Mouse (Mus musculus) embryonic facial prominence, embryonic 15.5 days (tissue): ENCODE measurements around the gene Olfr655. TPM values are rescaled to one million over a fixed set of nuclear protein-coding genes. Genes with fewer than 3 reads are reported as not detected.
A peak's percentile ranks its signal among the peaks of the same experiment; 100 is the strongest.

Experiments
- ATAC-seq: fragments of 200-750 bp; cut with Nextera tagmentation; 2 replicates; pipeline ENCODE4 v1.8.0; 2017; ENCODE audit warnings: low read depth, moderate TSS enrichment; ENCODE audit not compliant: insufficient number of reproducible peaks, low FRiP score, low TSS enrichment
- H3K27ac ChIP-seq: fragments of 300-500 bp; sonication (generic); replicated peaks from 2 replicates; pipeline ENCODE4 v1.5.1; 2015; ENCODE audit warnings: mild to moderate bottlenecking, inconsistent platforms
- H3K27me3 ChIP-seq: fragments of 300-500 bp; sonication (generic); 2 replicates; pipeline ENCODE4 v1.6.1; 2015; ENCODE audit warnings: inconsistent platforms
- H3K36me3 ChIP-seq: fragments of 300-500 bp; sonication (generic); 2 replicates; pipeline ENCODE4 v1.6.1; 2015; ENCODE audit warnings: mild to moderate bottlenecking, inconsistent platforms
- H3K4me1 ChIP-seq: fragments of 300-500 bp; sonication (generic); 2 replicates; pipeline ENCODE4 v1.6.1; 2015; ENCODE audit warnings: inconsistent platforms
- H3K4me2 ChIP-seq: fragments of 300-500 bp; sonication (generic); replicated peaks from 2 replicates; pipeline ENCODE4 v1.6.1; 2015; ENCODE audit warnings: mild to moderate bottlenecking, inconsistent platforms
- H3K4me3 ChIP-seq: fragments of 300-500 bp; sonication (generic); replicated peaks from 2 replicates; pipeline ENCODE4 v1.5.1; 2015; ENCODE audit warnings: mild to moderate bottlenecking, inconsistent platforms
- H3K9ac ChIP-seq: fragments of 300-500 bp; sonication (generic); 2 replicates; pipeline ENCODE4 v1.6.1; 2015; ENCODE audit warnings: inconsistent platforms
- H3K9me3 ChIP-seq: fragments of 300-500 bp; sonication (generic); replicated peaks from 2 replicates; pipeline ENCODE4 v1.6.1; 2016; ENCODE audit warnings: inconsistent platforms
- WGBS: fragments of 180-500 bp; shearing (Covaris S2); methylation state at CpG from one replicate; pipeline ENCODE4 v1.1.7; 2015; 5-methylcytosine and 5-hydroxymethylcytosine counted together
- polyA plus RNA-seq: library from polyadenylated mRNA; unstranded; fragments of >200 nt; fragmentation: Nextera tagmentation; extraction: Ambion mirVana; gene quantifications from 2 replicates; pipeline ENCODE4 v1.2.1, GENCODE M21; 2015

The Olfr655 gene
- 0.16 and 0.29 TPM in 2 replicates for polyA plus RNA-seq

DNA sequence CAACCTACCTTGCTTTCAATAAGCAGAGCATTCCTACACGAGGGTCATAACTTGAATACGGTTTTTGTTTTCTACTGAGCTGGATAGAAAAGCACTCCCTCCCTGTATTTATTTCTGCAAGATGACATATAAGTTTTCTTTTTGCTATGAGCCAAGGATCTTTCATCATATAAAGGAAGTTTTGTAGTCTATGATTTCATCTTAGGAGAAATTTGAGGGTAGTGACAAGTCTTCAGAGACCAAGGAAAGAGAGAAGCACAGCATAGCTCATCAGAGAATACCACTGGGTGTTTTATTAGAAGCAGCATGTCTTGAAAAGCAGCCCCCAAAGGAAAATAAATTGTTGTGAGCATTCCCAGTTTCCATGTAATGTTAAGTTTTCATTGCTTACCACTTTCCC, at the start of gene Olfr655:
Gene Olfr655, minus strand, starts transcription at position 101 of the 400 bp plus-strand sequence.
- Histone ChIP-seq H3K36me3 (no peaks in the 10 kb centered on the region), H3K27me3 (no peaks in the 10 kb centered on the region), H3K27ac (no peak within 1 kb of the TSS), H3K9ac (no peak within 1 kb of the TSS), H3K9me3 (no peaks in the 10 kb centered on the region), H3K4me1 (no peaks in the 10 kb centered on the region), H3K4me2 (no peak within 1 kb of the TSS), H3K4me3 (no peak within 1 kb of the TSS)
- 74% methylated on average over 2 of the region's 2 CpGs for WGBS
- no peak for ATAC-seq

GRCm38 (mm10) chr7:104646841-104647482, 45.4 kb upstream of the Olfr655 start, which contains the start of gene Olfr658:
Gene Olfr658 (minus strand): TSS chr7:104647305.
- no peaks in the 10 kb centered on the region for H3K4me1 ChIP-seq
- peak within 1 kb of the TSS; percentile 35 for H3K4me2 ChIP-seq
- H3K36me3 ChIP-seq = no peaks in the 10 kb centered on the region
- no peak within 1 kb of the TSS for H3K27ac ChIP-seq
- H3K9ac ChIP-seq = no peak within 1 kb of the TSS
- WGBS = 19% methylated on average over 21 of the region's 22 CpGs
- no peaks in the 10 kb centered on the region for H3K27me3 ChIP-seq
- ATAC-seq = no peak
- no peaks in the 10 kb centered on the region for H3K9me3 ChIP-seq
- no peak within 1 kb of the TSS for H3K4me3 ChIP-seq

- no peak for ATAC-seq
- no peaks in the 10 kb centered on the region for H3K36me3 ChIP-seq
- H3K9ac ChIP-seq = no peak within 1 kb of the TSS
- no peaks in the 10 kb centered on the region for H3K9me3 ChIP-seq
- no peak within 1 kb of the TSS for H3K4me3 ChIP-seq
- no peak within 1 kb of the TSS for H3K27ac ChIP-seq
- no peaks in the 10 kb centered on the region for H3K4me1 ChIP-seq
- H3K4me2 ChIP-seq = no peak within 1 kb of the TSS
- no peaks in the 10 kb centered on the region for H3K27me3 ChIP-seq
These were observed 22.9 kb upstream of the Olfr655 start, which contains the start of gene Olfr657 for GRCm38 (mm10) chr7:104624494-104624893. Gene Olfr657 (plus strand): TSS chr7:104624794.

GRCm38 (mm10) chr7:104613655-104614054, 12.1 kb upstream of the Olfr655 start, which contains the start of gene Olfr656:
Gene Olfr656 (plus strand): TSS chr7:104613955.
- WGBS = 79% methylated on average over 4 of the region's 4 CpGs
- Histone ChIP-seq H3K27ac (no peak within 1 kb of the TSS), H3K27me3 (no peaks in the 10 kb centered on the region), H3K4me2 (no peak within 1 kb of the TSS), H3K4me3 (no peak within 1 kb of the TSS), H3K9ac (no peak within 1 kb of the TSS), H3K4me1 (no peaks in the 10 kb centered on the region), H3K9me3 (no peaks in the 10 kb centered on the region), H3K36me3 (no peaks in the 10 kb centered on the region)
- no peak for ATAC-seq

GRCm38 (mm10) chr7:104604727-104605126, 3.1 kb upstream of the Olfr655 start:
- no peaks in the 10 kb centered on the region for H3K36me3 ChIP-seq
- H3K27me3 ChIP-seq = no peaks in the 10 kb centered on the region
- no peaks in the 10 kb centered on the region for H3K9me3 ChIP-seq
- H3K4me2 ChIP-seq = no peak overlapping the region
- H3K27ac ChIP-seq = no peak overlapping the region
- ATAC-seq = no peak
- no peaks in the 10 kb centered on the region for H3K4me1 ChIP-seq
- no peak overlapping the region for H3K9ac ChIP-seq
- H3K4me3 ChIP-seq = no peak overlapping the region

GRCm38 (mm10) chr7:104603173-104603572, 1.6 kb upstream of the Olfr655 start:
- ATAC-seq = no peak
- Histone ChIP-seq H3K27me3 (no peaks in the 10 kb centered on the region), H3K9me3 (no peaks in the 10 kb centered on the region), H3K4me1 (no peaks in the 10 kb centered on the region), H3K4me2 (no peak overlapping the region), H3K36me3 (no peaks in the 10 kb centered on the region), H3K4me3 (no peak overlapping the region), H3K9ac (no peak overlapping the region), H3K27ac (no peak overlapping the region)
- WGBS = 4% methylated on average over 3 of the region's 3 CpGs

DNA sequence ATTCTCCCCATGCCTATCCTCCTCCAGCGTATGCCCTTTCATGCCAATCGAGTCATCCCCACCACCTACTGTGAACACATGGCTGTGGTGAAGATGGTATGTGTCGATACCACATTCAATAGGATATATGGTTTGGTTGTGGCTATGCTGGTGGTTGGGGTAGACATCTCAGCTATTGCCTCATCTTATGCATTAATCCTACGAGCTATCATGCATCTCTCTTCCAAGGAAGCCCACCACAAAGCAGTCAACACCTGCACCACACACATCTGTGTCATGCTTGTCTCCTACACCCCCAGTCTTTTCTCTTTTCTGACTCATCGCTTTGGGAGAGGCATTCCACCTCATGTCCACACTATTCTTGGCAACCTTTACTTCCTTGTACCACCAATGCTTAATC, 13.3 kb downstream of the Olfr655 start:
- Histone ChIP-seq H3K27me3 (no peaks in the 10 kb centered on the region), H3K4me3 (no peak overlapping the region), H3K9me3 (no peaks in the 10 kb centered on the region)

DNA sequence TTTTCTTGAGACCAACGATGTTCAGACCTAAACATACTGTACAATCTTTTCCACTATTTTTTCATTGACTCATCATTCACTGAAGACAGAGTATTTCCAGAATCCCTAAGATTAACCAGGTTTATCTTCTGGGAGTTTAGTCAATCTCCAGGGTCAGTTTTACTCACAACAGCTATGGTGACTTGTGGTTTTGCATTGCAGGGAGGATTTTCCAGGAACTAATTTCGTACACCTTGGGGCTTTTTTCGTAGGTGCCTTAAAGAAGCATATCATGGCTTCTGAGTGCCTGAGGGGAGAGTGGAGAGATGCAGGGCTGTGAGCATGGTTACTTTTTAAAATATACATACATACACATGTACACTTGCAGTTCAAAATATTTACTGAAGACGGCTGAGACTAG, 14.9 kb downstream of the Olfr655 start, which contains the start of gene Olfr654:
Gene Olfr654, plus strand, starts transcription at position 301 of the 400 bp plus-strand sequence.
- 71% methylated on average over 4 of the region's 4 CpGs for WGBS
- Histone ChIP-seq H3K4me3 (no peak within 1 kb of the TSS), H3K9ac (no peak within 1 kb of the TSS), H3K9me3 (no peaks in the 10 kb centered on the region), H3K27me3 (no peaks in the 10 kb centered on the region), H3K4me2 (no peak within 1 kb of the TSS), H3K27ac (no peak within 1 kb of the TSS), H3K4me1 (no peaks in the 10 kb centered on the region), H3K36me3 (no peaks in the 10 kb centered on the region)
- ATAC-seq = no peak

More for the DNA sequence above, 13.3 kb downstream of the Olfr655 start:
- Histone ChIP-seq H3K4me2 (no peak overlapping the region), H3K9ac (no peak overlapping the region), H3K36me3 (no peaks in the 10 kb centered on the region), H3K27ac (no peak overlapping the region), H3K4me1 (no peaks in the 10 kb centered on the region)
- WGBS = 81% methylated on average over 5 of the region's 5 CpGs
- ATAC-seq = no peak

- Histone ChIP-seq H3K9ac (no peak overlapping the region), H3K4me3 (no peak overlapping the region), H3K27me3 (no peaks in the 10 kb centered on the region), H3K4me2 (no peak overlapping the region), H3K4me1 (no peaks in the 10 kb centered on the region), H3K9me3 (no peaks in the 10 kb centered on the region), H3K27ac (no peak overlapping the region), H3K36me3 (no peaks in the 10 kb centered on the region)
- WGBS = 84% methylated on average over 4 of the region's 4 CpGs
- no peak for ATAC-seq
These were observed 20.1 kb downstream of the Olfr655 start for GRCm38 (mm10) chr7:104581429-104581828.

GRCm38 (mm10) chr7:104580846-104581245, 20.7 kb downstream of the Olfr655 start:
- H3K9ac ChIP-seq = no peak overlapping the region
- H3K27me3 ChIP-seq = no peaks in the 10 kb centered on the region
- ATAC-seq = no peak
- no peaks in the 10 kb centered on the region for H3K4me1 ChIP-seq
- H3K4me2 ChIP-seq = no peak overlapping the region
- no peaks in the 10 kb centered on the region for H3K9me3 ChIP-seq
- WGBS = 90% methylated on average over 4 of the region's 4 CpGs
- no peaks in the 10 kb centered on the region for H3K36me3 ChIP-seq
- H3K27ac ChIP-seq = no peak overlapping the region
- H3K4me3 ChIP-seq = no peak overlapping the region

DNA sequence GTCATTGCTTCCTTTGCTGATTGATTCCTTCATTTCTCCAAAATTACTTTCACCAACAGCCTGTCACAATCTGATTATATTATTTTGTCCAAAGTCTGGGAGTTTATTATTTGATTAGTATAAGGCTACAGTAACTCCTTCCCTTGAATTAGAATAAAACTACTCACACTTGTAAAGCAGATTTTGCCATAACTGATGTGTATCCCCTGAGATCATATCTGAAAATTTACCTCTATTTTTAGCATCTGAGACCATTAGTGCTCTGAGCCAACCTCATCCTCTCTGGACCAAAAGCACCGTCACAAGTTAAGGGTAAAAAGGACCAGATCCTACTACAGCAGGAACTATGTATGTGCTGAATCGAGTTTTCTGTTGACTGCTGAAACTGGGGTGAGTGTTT, 24.6 kb downstream of the Olfr655 start, which contains the start of gene Olfr653:
Gene Olfr653, plus strand, starts transcription at position 301 of the 400 bp plus-strand sequence.
- no peak within 1 kb of the TSS for H3K27ac ChIP-seq
- no peak within 1 kb of the TSS for H3K9ac ChIP-seq

GRCm38 (mm10) chr7:104560601-104561000, 41.0 kb downstream of the Olfr655 start, which contains the start of gene Olfr652:
Gene Olfr652 (plus strand): TSS chr7:104560901.
- H3K27ac ChIP-seq = no peak within 1 kb of the TSS

More for the DNA sequence above, 24.6 kb downstream of the Olfr655 start, which contains the start of gene Olfr653:
- Histone ChIP-seq H3K4me1 (no peaks in the 10 kb centered on the region), H3K4me3 (no peak within 1 kb of the TSS), H3K4me2 (no peak within 1 kb of the TSS), H3K9me3 (no peaks in the 10 kb centered on the region), H3K36me3 (no peaks in the 10 kb centered on the region), H3K27me3 (no peaks in the 10 kb centered on the region)
- 63% methylated on average over 2 of the region's 2 CpGs for WGBS
- ATAC-seq = no peak

More at GRCm38 (mm10) chr7:104560601-104561000, 41.0 kb downstream of the Olfr655 start, which contains the start of gene Olfr652:
- Histone ChIP-seq H3K4me1 (no peaks in the 10 kb centered on the region), H3K9me3 (no peaks in the 10 kb centered on the region), H3K27me3 (no peaks in the 10 kb centered on the region), H3K36me3 (no peaks in the 10 kb centered on the region), H3K9ac (no peak within 1 kb of the TSS), H3K4me3 (no peak within 1 kb of the TSS), H3K4me2 (no peak within 1 kb of the TSS)
- no peak for ATAC-seq
